Mouse (Mus musculus): ENCODE data around the gene Shoc2. TPM values are rescaled to one million over a fixed set of nuclear protein-coding genes. Genes with fewer than 3 reads are reported as not detected.
A peak's percentile ranks its signal among the peaks of the same experiment; 100 is the strongest.

Gene Shoc2
- polyA plus RNA-seq, 1 experiment from 2014 or later = 31.7 TPM

DNA sequence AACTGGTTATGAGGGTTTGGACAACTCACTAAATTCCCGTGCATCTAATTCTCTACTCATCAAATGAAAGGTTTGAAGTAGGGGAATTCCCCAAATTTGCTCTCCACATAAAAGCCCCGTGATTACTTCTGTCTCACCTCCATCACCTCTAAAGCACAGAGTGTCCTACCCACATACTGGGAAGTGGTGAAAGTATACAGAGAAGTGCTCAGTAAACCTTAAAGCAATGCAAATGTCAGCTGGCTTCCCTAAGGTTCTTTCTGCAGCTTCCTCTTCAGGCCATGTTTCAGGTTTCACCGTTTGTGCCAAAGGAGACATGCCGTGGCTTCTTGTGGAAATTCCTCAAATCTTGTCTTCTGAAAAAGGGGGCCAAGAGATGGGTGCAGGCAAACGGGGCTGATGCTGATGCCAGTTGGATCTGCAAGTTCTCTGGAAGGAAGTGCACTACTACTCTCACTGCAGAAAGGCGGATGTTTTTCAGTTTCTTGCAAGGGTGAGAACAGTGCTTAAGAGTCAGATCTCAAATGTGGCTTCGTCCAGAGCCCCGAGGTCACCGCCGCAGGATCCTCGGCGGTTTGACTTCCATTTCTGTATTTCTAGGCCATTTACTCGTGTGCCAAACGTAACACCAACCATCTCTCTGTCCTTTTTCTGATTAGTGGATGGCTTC is 44.0 kb upstream of the Shoc2 start:
- ATAC-seq (ENCODE audit: low FRiP score, low TSS enrichment) (no peak), DNase-seq (ENCODE audit: low spot score) (peak; percentile 11)
- WGBS = 80% methylated on average over 14 of the region's 14 CpGs
- no peak overlapping the region for H3K4me2 ChIP-seq (replicated peaks; ENCODE audit: low read depth)
- no peaks in the 10 kb centered on the region for H3K36me3 ChIP-seq (ENCODE audit: control insufficient read depth, insufficient read depth, low read length)
- TF ChIP-seq EP300 (optimal IDR thresholded peaks at IDR 0.05) = no peak
- no peak for TF ChIP-seq CTCF (IDR thresholded peaks at IDR 0.05; ENCODE audit: low read depth)
- no peaks in the 10 kb centered on the region for H3K9me3 ChIP-seq (ENCODE audit: control insufficient read depth, low read length)
- H3K27ac ChIP-seq (replicated peaks) = no peak overlapping the region
- no peak overlapping the region for H3K9ac ChIP-seq (ENCODE audit: low read length)
- peaks cover 2% of the 10 kb centered on the region; the same call in 1 of the 2 replicates for H3K4me1 ChIP-seq (replicated peaks; ENCODE audit: control insufficient read depth, insufficient read depth)
- no peaks in the 10 kb centered on the region for H3K27me3 ChIP-seq (ENCODE audit: control insufficient read depth, insufficient read depth, low read length)
- H3K4me3 ChIP-seq (ENCODE audit: low read depth, low read length) = no peak overlapping the region

DNA sequence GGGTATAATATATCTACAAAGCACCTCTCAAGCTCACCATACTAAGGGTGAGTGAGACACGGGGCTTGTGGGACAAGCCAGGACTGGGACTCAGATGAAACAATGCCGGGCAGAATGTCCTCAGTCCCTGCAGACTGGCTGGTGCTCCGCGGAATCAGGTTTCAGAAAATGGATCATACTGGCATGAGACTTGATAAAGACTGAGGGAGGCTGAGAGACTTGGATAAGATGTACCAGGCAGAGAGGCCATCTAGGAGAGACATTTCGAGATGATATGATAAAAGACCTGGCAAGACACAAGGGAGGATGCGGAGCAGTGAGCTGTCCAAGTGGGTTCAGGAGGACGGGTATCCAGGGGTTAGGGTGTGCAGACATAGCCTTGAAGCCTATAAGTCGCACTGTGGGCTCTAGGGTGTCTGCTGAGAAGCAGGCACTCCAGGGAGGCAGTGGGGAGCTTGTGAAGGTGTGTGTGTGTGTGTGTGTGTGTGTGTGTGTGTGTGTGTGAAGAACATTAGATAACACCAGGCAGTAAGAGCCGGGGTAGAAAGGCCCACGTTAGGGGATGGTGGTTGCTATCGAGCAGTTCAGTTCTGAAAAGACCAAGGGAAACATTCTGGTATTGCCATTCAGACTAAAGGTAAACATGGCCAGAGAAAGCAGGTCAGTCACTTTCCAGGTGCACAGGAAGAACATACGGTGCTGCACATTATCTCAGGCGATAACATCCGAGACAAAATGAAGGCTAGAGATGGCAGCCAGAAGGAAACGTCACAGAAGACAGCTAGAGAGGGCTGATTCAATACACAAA is 42.0 kb upstream of the Shoc2 start:
- H3K27ac ChIP-seq (replicated peaks) = peak overlapping the region; percentile 98
- H3K9ac ChIP-seq (ENCODE audit: low read length) = peak overlapping the region; percentile 75
- 30% methylated on average over 15 of the region's 15 CpGs for WGBS
- peaks cover 2% of the 10 kb centered on the region; the same call in 1 of the 2 replicates for H3K4me1 ChIP-seq (replicated peaks; ENCODE audit: control insufficient read depth, insufficient read depth)
- H3K9me3 ChIP-seq (ENCODE audit: control insufficient read depth, low read length) = no peaks in the 10 kb centered on the region
- TF ChIP-seq CTCF (IDR thresholded peaks at IDR 0.05; ENCODE audit: low read depth) (no peak), EP300 (optimal IDR thresholded peaks at IDR 0.05) (no peak)
- H3K27me3 ChIP-seq (ENCODE audit: control insufficient read depth, insufficient read depth, low read length) = no peaks in the 10 kb centered on the region
- peak overlapping the region; percentile 69 for H3K4me2 ChIP-seq (replicated peaks; ENCODE audit: low read depth)
- peak; percentile 5 for ATAC-seq (ENCODE audit: low FRiP score, low TSS enrichment)
- H3K36me3 ChIP-seq (ENCODE audit: control insufficient read depth, insufficient read depth, low read length) = no peaks in the 10 kb centered on the region
- H3K4me3 ChIP-seq (ENCODE audit: low read depth, low read length) = peak overlapping the region; percentile 93
- peak; percentile 57 for DNase-seq (ENCODE audit: low spot score)

DNA sequence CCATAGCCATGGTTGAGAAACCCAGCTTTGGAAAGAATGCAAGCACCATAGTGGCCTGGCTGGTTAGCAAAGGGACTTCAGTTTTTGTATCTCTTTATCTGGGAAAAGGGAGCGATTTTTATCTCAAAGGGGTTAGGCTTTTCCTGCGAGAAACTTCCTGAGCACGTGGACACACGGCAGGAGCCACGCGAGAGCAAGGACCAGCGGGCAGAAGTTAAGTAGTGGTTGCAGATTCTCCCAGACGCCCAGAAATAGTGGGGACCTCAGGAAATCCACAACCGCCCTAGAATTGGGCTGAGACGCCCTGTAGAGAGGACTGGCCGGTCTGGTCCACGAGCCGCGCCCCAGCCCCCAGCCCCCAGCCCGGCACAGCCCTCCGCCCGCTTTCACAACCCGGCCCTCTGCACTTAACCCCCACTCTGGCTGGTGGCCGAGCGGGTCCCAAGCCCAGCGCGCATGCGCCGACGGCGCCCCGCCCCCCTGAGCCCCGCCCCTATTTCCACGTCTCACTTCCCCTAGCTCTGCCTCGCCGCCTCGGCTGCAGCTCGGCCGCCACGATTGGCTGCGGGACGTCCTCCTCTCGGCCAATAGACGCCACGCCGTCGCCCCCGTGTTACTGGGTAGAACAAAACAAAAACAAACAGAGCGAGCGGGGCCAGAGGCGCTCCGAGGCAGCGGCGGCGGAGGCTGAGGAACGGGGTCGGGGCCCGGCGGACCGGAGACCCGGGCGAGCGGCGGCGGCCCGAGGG is 41.2 kb upstream of the Shoc2 start:
- WGBS = under 1% methylated on average over 58 of the region's 61 CpGs
- Histone ChIP-seq H3K36me3 (ENCODE audit: control insufficient read depth, insufficient read depth, low read length) (no peaks in the 10 kb centered on the region), H3K27ac (replicated peaks) (peak overlapping the region; percentile 98), H3K9ac (ENCODE audit: low read length) (peak overlapping the region; percentile 89), H3K4me3 (ENCODE audit: low read depth, low read length) (peak overlapping the region; percentile 93), H3K4me2 (replicated peaks; ENCODE audit: low read depth) (peak overlapping the region; percentile 69), H3K27me3 (ENCODE audit: control insufficient read depth, insufficient read depth, low read length) (no peaks in the 10 kb centered on the region), H3K4me1 (replicated peaks; ENCODE audit: control insufficient read depth, insufficient read depth) (peaks cover 2% of the 10 kb centered on the region; the same call in 1 of the 2 replicates), H3K9me3 (ENCODE audit: control insufficient read depth, low read length) (no peaks in the 10 kb centered on the region)
- TF ChIP-seq CTCF (IDR thresholded peaks at IDR 0.05; ENCODE audit: low read depth) = no peak
- TF ChIP-seq EP300 (optimal IDR thresholded peaks at IDR 0.05) = peak; percentile 67
- ATAC-seq (ENCODE audit: low FRiP score, low TSS enrichment) (peak; percentile 98), DNase-seq (ENCODE audit: low spot score) (peak; percentile 99)

DNA sequence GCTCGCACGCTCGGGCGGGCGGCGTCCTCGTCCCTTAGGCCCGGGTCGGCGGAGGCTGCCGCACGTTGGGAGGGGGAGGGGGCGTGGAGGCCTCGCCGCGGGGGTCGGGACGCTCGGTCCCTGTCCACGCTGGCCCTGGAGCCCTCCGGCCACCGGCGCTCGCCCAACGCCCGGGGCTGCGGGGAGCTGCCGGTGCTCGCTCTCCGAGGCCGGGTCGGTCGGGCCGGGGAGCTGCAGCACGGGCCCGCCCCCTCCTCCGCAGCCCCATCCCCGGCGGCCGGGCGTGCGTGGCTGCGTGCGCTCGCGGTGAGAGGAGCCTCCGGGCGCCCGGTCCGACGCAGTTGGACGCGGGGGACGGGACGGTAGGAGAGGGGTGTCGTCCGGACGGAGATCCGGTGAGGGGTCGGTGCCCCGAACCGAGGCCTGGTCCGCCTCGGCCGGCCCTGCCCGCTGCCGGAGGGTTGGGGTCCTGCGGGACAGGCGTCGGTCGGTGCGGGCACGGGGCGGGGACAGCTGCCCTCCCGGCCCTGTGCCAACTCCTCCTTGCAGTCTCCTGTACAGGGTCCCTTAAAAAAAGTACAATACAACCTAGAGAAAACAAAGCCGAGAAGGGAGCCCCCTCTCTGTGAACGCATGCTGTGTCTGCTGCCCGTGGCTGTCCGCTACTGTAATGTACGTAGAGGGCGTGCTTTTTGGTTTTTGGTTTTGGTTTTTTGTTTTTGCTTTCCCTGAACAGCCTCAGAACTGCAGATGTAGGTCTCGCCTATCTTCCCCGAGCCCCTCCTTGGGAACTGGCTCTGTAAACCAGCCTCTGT is 40.4 kb upstream of the Shoc2 start:
- H3K4me2 ChIP-seq (replicated peaks; ENCODE audit: low read depth) = peak overlapping the region; percentile 58
- H3K27me3 ChIP-seq (ENCODE audit: control insufficient read depth, insufficient read depth, low read length) = no peaks in the 10 kb centered on the region
- DNase-seq (ENCODE audit: low spot score) (peak; percentile 57), ATAC-seq (ENCODE audit: low FRiP score, low TSS enrichment) (peak; percentile 48)
- no peaks in the 10 kb centered on the region for H3K9me3 ChIP-seq (ENCODE audit: control insufficient read depth, low read length)
- peak overlapping the region; percentile 92 for H3K27ac ChIP-seq (replicated peaks)
- no peaks in the 10 kb centered on the region for H3K36me3 ChIP-seq (ENCODE audit: control insufficient read depth, insufficient read depth, low read length)
- H3K9ac ChIP-seq (ENCODE audit: low read length) = peak overlapping the region; percentile 89
- H3K4me3 ChIP-seq (ENCODE audit: low read depth, low read length) = peak overlapping the region; percentile 93
- TF ChIP-seq CTCF (IDR thresholded peaks at IDR 0.05; ENCODE audit: low read depth) (peak; percentile 67), EP300 (optimal IDR thresholded peaks at IDR 0.05) (no peak)
- peaks cover 2% of the 10 kb centered on the region; the same call in 1 of the 2 replicates for H3K4me1 ChIP-seq (replicated peaks; ENCODE audit: control insufficient read depth, insufficient read depth)
- under 1% methylated on average over 65 of the region's 83 CpGs for whole genome bisulfite sequencing

DNA sequence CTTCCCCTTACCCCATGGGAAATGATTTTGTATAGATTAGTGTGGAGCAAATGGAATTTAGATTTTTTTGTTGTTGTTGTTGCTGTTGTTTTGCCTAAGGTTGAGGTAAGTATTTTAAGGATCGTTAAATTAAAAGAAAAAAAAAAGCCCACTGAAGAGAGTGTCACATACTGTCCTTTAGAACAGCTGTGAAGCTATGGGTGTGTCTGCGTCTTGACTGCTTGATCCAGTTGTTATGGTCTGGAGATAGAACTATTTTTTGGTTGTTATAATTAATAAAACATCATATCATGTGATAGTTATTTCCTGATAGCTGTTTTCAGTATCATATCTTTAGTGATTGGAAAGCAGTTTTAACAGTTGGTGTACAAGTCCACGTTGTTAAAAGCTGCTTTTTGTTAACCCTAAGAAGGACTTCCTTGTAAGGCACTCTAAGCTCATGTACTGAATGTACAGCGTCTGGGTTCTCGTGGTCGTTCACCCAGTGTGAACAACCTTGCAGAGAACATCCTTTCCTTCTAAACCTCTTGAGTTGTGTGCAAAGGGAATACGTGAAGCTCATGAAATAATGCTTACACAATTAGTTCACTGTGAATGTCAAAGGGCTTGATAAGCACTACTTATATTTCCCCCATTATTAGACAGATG is 39.1 kb upstream of the Shoc2 start:
- Histone ChIP-seq H3K27ac (replicated peaks) (peak overlapping the region; percentile 36; the same call in 1 of the 2 replicates), H3K9me3 (ENCODE audit: control insufficient read depth, low read length) (no peaks in the 10 kb centered on the region), H3K36me3 (ENCODE audit: control insufficient read depth, insufficient read depth, low read length) (no peaks in the 10 kb centered on the region), H3K4me2 (replicated peaks; ENCODE audit: low read depth) (peak overlapping the region; percentile 58), H3K4me1 (replicated peaks; ENCODE audit: control insufficient read depth, insufficient read depth) (peaks cover 2% of the 10 kb centered on the region; the same call in 1 of the 2 replicates), H3K27me3 (ENCODE audit: control insufficient read depth, insufficient read depth, low read length) (no peaks in the 10 kb centered on the region), H3K4me3 (ENCODE audit: low read depth, low read length) (peak overlapping the region; percentile 93), H3K9ac (ENCODE audit: low read length) (peak overlapping the region; percentile 41; the same call in 1 of the 2 replicates)
- ATAC-seq (ENCODE audit: low FRiP score, low TSS enrichment) = no peak
- DNase-seq (ENCODE audit: low spot score) = peak; percentile 12
- WGBS = 28% methylated on average over 7 of the region's 7 CpGs
- TF ChIP-seq CTCF (IDR thresholded peaks at IDR 0.05; ENCODE audit: low read depth) (no peak), EP300 (optimal IDR thresholded peaks at IDR 0.05) (no peak)
